Mouse (Mus musculus) right cerebral cortex, postnatal 14 days (tissue): Measurements from ENCODE around the gene Mecr.

Experiments
- DNase-seq: peaks from one replicate; pipeline ENCODE4 v3.0.0; 2022

Mecr gene

DNA sequence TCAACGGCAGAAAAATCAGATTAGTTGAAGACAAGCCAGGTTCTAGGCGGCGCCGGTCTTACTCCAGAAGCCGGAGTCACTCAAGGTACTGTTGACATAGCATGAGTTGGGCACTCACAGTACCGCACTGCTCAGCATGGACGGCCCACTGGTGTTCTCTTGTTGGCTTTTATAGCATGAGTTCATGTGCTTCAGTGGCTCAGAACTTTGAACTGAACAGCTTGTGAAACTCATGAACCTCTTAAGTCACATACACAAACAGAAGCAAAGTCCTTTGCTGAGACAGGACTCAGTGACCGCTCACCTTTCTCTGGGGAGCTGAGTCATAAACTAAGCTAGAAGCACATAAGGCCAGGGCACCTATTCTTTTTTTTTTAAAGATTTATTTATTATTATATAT is 54.5 kb downstream of the Mecr start:
- DNase-seq = no peak

DNA sequence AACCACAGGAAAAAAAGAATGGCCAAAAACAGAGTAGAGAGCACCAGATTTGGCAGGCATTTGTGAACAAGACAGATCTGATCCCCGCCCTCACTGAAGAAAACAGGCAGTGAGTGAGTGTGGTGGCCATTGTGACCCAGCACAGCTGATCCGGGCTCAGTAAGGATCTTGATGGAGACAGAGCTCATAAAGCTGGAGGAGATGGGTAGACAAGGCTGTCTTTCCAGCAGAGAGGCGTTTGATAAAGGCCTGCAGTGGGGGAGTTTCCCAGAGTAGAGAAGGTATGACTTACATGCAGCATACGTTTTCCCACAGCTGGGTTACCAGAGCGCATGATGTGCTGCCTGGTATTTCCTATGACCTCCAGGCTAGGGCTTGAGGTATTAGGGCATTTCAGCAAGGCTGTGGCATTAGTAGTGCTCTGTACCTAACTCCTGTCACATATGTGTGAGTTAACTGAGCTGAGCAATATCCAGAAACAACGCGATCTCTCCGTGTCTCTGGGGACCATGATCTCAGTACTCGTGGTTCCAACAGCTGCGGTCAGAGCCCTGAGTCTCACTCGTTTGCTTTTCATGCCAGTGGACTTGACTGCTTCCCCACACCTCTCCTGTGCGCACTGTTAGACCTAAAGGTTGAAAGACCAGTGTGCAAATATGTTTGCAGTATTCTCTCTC is 55.4 kb downstream of the Mecr start:
- no peak for DNase-seq

DNA sequence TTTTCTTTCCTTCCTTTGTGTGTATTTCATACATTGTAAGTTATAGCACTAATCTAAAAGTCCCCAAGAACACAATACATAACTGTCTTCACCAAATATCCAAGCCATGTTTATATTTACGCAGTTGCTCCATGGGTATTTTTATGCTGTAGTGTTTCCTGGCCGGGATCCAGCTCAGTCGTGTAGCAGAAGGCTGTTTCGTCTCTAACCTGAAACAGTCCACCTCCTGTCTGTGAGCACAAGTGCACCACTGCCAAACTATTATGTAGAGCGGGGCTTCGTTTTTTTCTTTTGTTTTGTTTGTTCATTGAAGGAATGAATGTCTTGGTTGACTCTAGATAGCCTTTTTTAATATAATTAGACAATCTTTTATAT is 55.9 kb downstream of the Mecr start:
- no peak for DNase-seq

DNA sequence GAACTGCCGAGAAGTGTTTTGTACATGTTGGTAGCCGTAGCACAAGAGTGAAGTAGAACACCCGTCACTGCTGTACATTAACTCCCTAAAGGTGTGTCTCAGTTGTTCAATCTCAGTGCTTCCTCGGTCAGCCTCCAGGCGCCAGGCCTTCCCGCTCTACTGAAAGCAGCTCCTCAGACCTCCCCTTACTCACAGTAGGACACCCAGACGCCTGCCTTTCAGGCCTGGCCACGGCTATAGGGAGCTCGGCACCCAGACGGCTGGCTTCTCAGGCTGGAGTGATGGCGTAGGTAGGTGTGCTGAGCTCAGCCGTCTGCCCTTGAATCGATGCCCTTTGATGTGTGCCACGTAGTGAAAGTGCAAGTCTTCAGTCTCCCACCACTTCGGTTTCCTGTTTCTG is 57.8 kb downstream of the Mecr start:
- DNase-seq = no peak

DNA sequence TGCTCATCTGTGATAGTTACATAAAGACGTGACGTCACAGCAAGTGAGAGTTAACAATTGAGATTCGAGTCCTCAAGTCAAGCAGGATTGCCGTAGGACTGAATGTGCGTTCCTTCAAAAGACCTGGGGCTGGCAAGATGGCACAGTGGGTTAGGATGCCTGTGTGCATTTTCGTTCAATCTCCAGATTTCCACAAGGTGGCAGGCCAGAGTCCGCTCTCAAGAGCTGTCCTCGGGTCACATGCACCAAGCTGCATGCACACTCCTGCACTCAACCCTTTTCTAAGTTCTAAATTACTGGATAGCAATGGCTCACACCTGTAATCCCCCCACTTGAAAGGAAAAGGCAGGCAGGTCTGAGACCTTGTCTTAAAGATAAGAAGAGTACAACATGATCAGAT is 61.2 kb downstream of the Mecr start:
- DNase-seq = peak; percentile 66

DNA sequence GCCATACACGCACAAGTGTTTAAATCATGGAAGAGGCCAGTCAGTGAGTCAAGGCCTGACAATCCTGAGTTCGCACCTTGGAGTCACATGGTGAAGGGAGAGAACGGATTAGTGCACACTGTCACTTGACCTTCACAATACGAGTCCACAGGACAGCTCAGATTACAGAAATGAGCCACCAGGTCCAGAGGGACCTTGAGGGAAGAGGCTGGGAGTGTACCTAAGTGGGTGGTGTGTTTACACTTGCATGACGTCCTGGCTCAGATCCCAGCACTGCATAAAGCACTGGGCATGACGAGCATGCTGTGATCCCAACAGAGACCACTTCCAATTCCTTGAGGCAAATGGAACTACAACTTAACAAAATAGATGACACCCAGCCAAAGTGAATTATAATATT is 63.2 kb downstream of the Mecr start:
- no peak for DNase-seq

DNA sequence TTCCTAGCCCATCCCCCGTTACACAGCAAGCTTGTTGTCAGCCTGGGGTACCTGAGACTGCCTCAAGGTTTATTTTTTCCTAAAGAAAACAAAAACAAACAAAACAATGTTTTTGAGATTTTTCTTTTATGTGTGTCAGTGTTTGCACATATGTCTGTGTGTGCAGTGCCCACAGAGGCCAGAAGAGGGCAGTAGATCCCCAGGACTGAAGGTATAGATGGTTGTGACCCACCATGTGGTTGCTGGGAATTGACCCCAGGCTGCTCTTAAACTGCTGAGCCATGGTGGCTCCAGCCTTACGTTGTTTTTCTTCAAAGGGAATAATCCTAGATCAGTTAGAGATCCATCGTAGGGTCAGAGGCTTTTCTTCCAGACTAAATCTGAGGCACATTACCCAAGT is 64.6 kb downstream of the Mecr start:
- no peak for DNase-seq

DNA sequence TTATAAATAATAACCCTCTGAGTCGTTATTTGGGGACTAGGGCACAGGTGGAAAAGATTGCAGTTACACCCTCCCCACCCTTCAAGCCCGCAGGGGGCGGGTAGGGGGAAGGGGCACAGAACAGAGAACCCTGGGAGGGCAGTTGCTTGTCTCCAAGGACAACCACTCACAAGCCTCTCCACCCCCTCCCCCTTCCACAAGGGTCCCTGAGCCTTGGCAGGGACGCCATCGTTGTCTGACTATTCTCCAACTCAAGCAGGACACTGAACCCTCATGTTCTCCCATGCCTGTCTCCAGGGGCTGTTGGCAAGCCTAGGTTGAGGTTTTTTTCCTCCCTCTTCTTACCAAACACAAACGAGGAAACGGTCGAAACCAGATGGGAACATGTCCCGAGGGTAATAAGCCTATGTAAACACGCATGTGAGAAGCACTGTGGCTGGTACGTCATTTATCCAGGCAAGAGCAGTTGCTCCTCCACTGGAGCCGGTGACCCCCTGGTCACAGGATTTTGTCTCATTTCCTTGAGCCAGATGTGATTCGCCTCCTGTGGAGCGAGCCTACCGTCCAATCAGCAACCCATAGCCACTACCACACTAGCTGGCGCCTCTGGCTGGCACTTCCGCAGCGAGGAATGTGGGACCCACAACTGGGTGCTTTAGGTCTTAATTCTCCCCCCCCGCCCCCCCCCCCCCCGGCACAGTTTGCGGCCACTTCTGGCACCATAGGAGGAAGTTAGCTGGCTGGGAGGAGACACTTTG is 67.1 kb downstream of the Mecr start:
- no peak for DNase-seq

- DNase-seq = no peak
Measured at GRCm38 (mm10) chr4:131911521-131911920, 68.3 kb downstream of the Mecr start.

DNA sequence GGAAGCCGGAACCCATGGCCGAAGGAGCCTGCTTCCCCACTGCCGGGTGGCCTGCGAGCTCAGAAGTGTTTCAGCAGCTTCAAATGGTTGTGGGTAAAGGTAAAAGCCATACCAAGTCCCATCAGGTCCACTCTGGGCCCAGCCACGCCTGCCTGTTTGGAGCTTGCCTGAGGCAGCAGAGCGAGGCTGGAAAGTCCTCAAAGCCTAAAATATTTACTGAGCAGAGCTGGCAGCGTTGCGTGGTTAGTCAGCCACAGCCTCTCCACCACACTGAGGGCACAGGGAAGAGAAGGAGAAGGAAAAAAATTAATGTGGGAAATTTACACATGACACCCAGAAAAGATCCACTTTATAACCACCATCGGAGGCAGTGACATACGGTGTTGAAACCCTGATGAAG is 70.3 kb downstream of the Mecr start:
- no peak for DNase-seq

DNA sequence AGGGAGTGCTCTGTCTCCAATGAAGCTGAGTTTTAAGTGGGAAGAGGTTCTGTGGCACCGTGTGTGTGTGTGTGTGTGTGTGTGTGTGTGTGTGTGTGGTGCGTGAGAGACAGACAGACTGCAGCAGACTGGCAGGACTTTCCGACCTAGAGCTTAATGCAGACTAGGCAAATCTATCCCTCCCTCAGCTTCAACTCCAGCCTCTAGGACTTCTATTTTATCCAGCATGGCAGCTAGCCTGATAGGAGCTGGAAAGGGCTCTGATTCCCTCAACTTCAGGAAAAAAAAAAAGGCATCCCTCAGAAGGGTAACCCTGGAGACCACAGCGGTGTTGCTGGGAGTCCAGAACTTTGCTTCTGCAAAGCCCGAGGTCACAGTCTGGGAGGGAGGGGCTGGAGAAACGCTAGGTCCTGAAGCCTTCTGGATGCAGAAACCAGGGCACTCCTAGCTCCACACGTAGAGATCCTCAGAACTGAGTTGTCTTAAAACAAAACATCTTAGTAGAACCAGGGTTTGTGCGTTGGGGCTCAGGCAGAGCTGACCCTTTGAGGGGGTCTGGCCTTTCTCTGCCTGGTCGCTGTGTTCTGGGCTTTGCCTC is 70.9 kb downstream of the Mecr start:
- DNase-seq = no peak

DNA sequence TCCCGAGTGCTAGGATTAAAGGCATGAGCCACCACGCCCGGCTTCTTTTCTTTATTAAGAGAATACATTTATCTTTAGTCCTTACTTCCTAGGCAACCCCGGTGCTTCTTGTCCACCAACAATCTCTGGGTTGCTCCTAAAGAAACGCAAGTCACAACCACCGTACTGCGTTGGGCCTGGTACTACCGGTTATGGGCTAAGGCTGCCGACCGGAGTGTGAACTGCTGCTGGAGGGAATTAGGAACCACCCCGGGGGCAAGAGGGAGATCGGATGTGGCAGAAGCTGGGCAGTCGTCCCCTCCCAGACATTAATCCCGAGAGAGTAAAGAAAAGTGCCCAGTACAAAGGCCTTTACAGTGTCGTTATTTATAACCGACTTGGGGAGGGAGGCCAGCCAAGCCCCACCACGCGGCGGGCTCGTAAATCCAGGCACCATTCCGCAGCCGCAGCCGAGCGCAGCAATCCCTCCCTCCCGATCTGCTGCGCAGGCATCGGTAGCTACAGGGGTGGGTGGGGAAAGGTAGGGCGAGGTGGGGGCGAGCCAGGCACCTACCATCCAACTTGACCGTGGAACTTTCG is 71.7 kb downstream of the Mecr start:
- DNase-seq = no peak

DNA sequence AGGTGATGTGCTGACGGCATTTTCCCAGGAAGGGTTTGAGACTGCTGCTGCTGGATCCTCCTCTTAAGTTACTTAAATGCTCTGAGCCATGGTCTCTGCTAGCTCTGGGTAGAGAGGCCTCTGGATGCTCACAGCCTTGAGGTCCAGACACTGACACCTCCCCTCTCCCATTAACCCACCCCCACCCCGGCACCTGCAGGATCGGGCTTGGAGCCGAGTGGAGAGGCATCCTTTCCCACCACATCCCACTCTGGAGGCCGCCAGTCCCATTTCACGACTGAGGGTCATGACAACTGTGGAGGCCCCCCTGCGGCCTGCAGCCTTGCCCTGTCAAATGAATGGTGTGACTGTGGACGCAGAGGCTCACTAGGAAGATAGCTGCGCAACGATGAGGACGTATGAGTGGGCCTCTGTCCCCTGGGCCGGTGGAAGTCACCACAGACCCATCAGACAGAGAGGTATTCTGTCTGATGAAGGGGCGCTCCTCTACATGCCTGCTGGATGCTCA is 72.6 kb downstream of the Mecr start:
- no peak for DNase-seq

GRCm38 (mm10) chr4:131916425-131916824 is 73.2 kb downstream of the Mecr start:
- peak; percentile 75 for DNase-seq

DNA sequence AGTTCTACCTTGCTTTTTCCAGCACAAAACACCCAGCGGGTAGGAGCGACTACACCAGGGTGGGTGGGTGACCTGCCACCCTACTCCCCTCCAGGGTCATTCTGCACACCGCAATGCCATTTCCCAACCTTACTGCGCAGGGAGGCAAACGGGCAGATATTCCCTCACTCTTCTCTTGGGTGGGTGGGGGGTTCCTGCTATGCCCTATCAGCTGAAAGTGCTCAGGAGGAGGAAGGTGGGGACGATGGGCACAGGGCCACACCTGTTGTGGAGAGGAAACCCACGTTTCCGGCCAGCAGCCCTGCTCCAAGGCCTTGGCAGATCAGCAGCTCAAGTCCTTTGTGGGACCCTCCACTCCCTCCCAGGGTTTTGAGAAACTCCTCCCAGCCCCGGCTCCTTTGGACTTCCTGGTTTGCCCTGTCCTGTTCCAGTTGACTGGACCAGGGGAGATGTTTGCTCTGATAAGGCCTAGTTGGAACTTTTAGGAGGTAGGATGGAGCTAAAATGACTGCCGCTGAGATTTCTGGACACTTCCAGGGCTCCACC is 73.8 kb downstream of the Mecr start:
- no peak for DNase-seq
